Mouse (Mus musculus) neural tube, embryonic 15.5 days (tissue): ENCODE measurements around the gene Prkcb. TPM values are rescaled to one million over a fixed set of nuclear protein-coding genes. Genes with fewer than 3 reads are reported as not detected.

Experiments used
- ATAC-seq: fragments of 200-750 bp; cut with Nextera tagmentation; 2 replicates; pipeline ENCODE4 v1.8.0; 2017; ENCODE audit warnings: mild to moderate bottlenecking, moderate TSS enrichment, moderate library complexity; ENCODE audit not compliant: low FRiP score
- H3K27ac ChIP-seq: fragments of 300-500 bp; sonication (generic); replicated peaks from 2 replicates; pipeline ENCODE4 v1.5.1; 2015; ENCODE audit warnings: mild to moderate bottlenecking, inconsistent platforms
- H3K27me3 ChIP-seq: fragments of 300-500 bp; sonication (generic); replicated peaks from 2 replicates; pipeline ENCODE4 v1.6.1; 2015; ENCODE audit warnings: inconsistent platforms
- H3K36me3 ChIP-seq: fragments of 300-500 bp; sonication (generic); 2 replicates; pipeline ENCODE4 v1.6.1; 2015; ENCODE audit warnings: inconsistent platforms
- H3K4me1 ChIP-seq: fragments of 300-500 bp; sonication (generic); 2 replicates; pipeline ENCODE4 v1.6.1; 2015; ENCODE audit warnings: inconsistent platforms
- H3K4me2 ChIP-seq: fragments of 300-500 bp; sonication (generic); 2 replicates; pipeline ENCODE4 v1.6.1; 2015; ENCODE audit warnings: inconsistent platforms, mild to moderate bottlenecking, moderate library complexity
- H3K4me3 ChIP-seq: fragments of 300-500 bp; sonication (generic); replicated peaks from 2 replicates; pipeline ENCODE4 v1.5.1; 2015; ENCODE audit warnings: mild to moderate bottlenecking, inconsistent platforms
- H3K9ac ChIP-seq: fragments of 300-500 bp; sonication (generic); replicated peaks from 2 replicates; pipeline ENCODE4 v1.6.1; 2015; ENCODE audit warnings: mild to moderate bottlenecking, inconsistent platforms
- H3K9me3 ChIP-seq: fragments of 300-500 bp; sonication (generic); replicated peaks from 2 replicates; pipeline ENCODE4 v1.6.1; 2016; ENCODE audit warnings: inconsistent platforms
- whole genome bisulfite sequencing: fragments of 180-500 bp; shearing (Covaris S2); methylation state at CpG from one replicate; pipeline ENCODE4 v1.1.7; 2015; ENCODE audit warnings: mixed read lengths; 5-methylcytosine and 5-hydroxymethylcytosine counted together
- polyA plus RNA-seq: library from polyadenylated mRNA; unstranded; fragments of >200 nt; fragmentation: Nextera tagmentation; extraction: Ambion mirVana; gene quantifications from 2 replicates; pipeline ENCODE4 v1.2.1, GENCODE M21; 2015

Prkcb gene
- polyA plus RNA-seq, 1 experiment from 2014 or later, result 150 TPM

DNA sequence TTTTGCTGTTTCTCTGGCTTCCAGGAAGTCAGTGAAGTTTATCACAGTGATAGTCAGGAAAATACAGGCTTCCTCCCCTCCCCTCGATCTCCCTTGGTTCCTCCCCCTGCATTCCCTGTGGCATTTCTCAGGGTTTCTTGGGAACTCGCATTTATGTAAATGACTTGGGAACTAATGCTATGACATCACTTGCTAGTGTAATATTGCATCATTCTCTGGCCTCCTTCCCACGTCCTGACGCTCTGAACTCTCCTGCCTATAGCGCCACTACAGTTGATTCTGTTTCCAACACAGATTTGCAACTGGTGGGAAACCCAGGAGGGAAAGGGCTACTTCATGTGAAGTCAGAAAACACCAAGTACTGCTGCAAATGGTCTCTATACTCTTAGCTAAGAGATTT, 384.4 kb downstream of the Prkcb start:
- 53% methylated on average over 5 of the region's 5 CpGs for WGBS
- ATAC-seq, result no peak
- Histone ChIP-seq H3K9ac (no peak overlapping the region), H3K4me3 (peak overlapping the region; percentile 49), H3K27me3 (no peaks in the 10 kb centered on the region), H3K4me1 (peaks cover 15% of the 10 kb centered on the region), H3K9me3 (no peaks in the 10 kb centered on the region), H3K36me3 (no peaks in the 10 kb centered on the region), H3K4me2 (peak overlapping the region; percentile 81), H3K27ac (no peak overlapping the region)

GRCm38 (mm10) chr7:122675207-122675606, 386.7 kb downstream of the Prkcb start:
- H3K27me3 ChIP-seq, result no peaks in the 10 kb centered on the region
- ATAC-seq, result no peak
- no peak overlapping the region for H3K4me3 ChIP-seq
- H3K4me2 ChIP-seq, result peak overlapping the region; percentile 81; the same call in 1 of the 2 replicates
- no peaks in the 10 kb centered on the region for H3K36me3 ChIP-seq
- WGBS, result 77% methylated on average over 7 of the region's 7 CpGs
- H3K4me1 ChIP-seq, result peaks cover 15% of the 10 kb centered on the region
- H3K9me3 ChIP-seq, result no peaks in the 10 kb centered on the region
- H3K27ac ChIP-seq, result no peak overlapping the region
- no peak overlapping the region for H3K9ac ChIP-seq

Other genes starting within 250 kb of the Prkcb start
- 71.5 and 73.3 TPM in 2 replicates for gene Ubfd1, start 221.6 kb upstream of the Prkcb start, polyA plus RNA-seq
- gene Ears2, start 221.5 kb upstream of the Prkcb start, polyA plus RNA-seq, result 9.6 and 11.5 TPM in 2 replicates
- 758 and 808 TPM in 2 replicates for gene Ndufab1, start 186.9 kb upstream of the Prkcb start, polyA plus RNA-seq
- 4.6 and 7.0 TPM in 2 replicates for gene Palb2, start 155.8 kb upstream of the Prkcb start, polyA plus RNA-seq
- 157 TPM in 2 replicates for gene Dctn5, start 155.7 kb upstream of the Prkcb start, polyA plus RNA-seq
- gene Plk1, start 129.3 kb upstream of the Prkcb start, polyA plus RNA-seq, result 13.7 and 41.9 TPM in 2 replicates
- 1.5 and 2.0 TPM in 2 replicates for gene Ern2, start 102.5 kb upstream of the Prkcb start, polyA plus RNA-seq
- 0.64 and 1.5 TPM in 2 replicates for gene Chp2, start 69.3 kb upstream of the Prkcb start, polyA plus RNA-seq